Mouse (Mus musculus): Measurements from ENCODE around the gene Ccnq.

Ccnq gene

GRCm38 (mm10) chr11:78750885-78751842, at the start of gene Ccnq:
Ccnq (minus strand) TSS chr11:78751729.
- DNase-seq (ENCODE audit: low spot score in 2 of 2), result peak; percentile 77 to 90

- no peak for DNase-seq (ENCODE audit: low spot score in 2 of 2)
Observed at GRCm38 (mm10) chr11:78801094-78801493, 49.6 kb upstream of the Ccnq start.

DNA sequence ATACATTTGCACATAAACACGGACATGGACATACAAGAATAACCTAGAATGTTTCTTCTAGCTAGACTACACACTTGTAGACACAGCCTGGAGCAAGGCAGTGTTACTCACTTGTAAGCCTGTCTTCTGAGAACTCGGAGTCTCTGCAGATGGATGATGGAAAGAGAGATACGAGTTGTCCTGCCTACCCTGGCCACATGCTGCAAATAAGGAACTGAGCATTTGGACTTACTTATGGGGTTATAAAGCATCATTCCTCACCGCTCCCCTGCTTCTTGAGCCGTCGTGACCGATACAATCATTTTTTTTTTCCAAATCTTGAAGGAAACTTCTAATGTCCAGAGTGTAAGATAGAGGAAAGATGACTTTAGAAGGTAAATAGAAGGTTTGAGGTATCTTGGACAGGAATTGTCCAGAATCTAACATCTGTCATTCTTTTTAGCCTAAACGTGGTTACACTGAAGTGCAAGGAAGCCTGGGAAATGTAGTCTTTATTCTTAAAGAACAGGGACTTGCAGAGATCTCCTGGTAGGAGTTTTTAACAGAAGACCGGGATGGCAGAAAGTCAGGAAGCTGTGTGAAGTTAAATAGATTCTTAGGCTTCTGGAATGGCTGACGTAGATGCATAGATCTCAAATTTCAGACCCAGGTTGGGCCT, 44.7 kb upstream of the Ccnq start:
- DNase-seq (ENCODE audit: low spot score in 2 of 2), result no peak

DNA sequence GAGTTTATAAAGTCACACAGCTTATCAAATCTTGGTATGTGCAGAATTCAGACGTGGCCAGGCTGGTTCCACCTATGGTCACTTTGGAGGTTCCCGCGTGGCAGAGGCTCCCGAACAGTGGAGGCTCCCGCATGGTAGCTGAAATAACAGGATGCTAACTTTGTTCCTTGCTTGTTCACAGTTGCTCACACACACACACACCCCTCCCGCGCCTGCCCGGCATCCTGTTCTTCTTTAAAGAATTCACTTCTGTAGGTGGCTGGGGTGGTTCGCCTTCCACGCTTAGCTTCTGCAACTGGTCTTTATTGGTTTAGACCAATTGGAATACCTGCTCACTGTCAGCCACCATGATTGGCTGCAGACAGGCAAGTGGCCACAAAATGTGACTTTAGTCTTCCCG, 41.6 kb upstream of the Ccnq start:
- no peak for DNase-seq (ENCODE audit: low spot score in 2 of 2)

- no peak for DNase-seq (ENCODE audit: low spot score in 2 of 2)
Observed at GRCm38 (mm10) chr11:78792465-78792864, 40.9 kb upstream of the Ccnq start.

- no peak for DNase-seq (ENCODE audit: low spot score in 2 of 2)
Observed at GRCm38 (mm10) chr11:78792055-78792454, 40.5 kb upstream of the Ccnq start.

GRCm38 (mm10) chr11:78791582-78791981, 40.1 kb upstream of the Ccnq start:
- no peak for DNase-seq (ENCODE audit: low spot score in 2 of 2)

- DNase-seq (ENCODE audit: low spot score in 2 of 2), result no peak
Observed at GRCm38 (mm10) chr11:78789370-78790060, 38.0 kb upstream of the Ccnq start.

- DNase-seq (ENCODE audit: low spot score in 2 of 2), result no peak
Observed at GRCm38 (mm10) chr11:78786013-78786431, 34.5 kb upstream of the Ccnq start.

DNA sequence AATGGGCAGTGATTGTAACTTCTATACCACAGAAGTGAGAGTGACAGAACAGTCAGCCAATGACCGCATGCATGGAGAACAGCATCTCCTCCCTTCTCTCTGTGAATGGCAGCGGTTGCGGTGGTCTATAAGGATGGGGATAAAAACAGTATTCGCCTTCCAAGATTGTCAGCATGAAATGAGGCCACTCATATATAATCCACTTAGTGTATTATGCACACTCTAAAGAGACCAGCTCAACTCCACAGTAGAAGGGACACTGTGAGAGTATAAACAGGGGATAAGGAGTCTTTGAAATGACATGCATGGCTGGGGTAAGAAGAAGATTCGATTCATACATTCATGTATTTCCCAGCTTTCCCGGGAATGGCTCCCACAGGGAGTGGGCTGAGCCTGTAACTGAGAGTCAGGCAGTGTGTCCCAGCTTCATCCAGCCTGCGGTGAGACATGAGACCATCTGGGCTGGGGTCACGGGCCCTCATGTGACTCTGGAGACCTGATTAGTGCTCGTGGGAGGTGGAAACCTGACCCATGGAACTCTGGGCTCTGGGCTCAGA, 31.3 kb upstream of the Ccnq start:
- DNase-seq (ENCODE audit: low spot score in 2 of 2), result no peak

- DNase-seq (ENCODE audit: low spot score in 2 of 2), result no peak
Observed at GRCm38 (mm10) chr11:78782326-78782725, 30.8 kb upstream of the Ccnq start.

DNA sequence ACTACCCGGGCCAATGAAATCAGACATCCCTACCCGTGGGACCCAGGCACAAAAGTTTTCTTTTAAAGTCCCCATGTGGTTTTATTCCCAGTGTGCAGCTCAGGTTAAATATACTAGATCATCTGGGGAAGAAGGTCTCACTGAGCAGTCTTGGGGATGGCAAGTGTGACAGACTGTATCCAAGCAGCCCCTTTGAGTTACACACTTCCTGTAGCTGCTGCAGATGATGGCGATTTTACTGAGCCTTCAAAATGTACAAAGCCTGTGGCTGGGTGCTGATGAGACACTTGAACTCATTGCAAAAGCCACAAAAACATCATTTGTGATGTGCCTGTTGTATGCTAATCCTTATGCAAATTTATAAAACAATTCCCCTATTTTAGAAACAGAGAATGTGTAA, 29.0 kb upstream of the Ccnq start:
- DNase-seq (ENCODE audit: low spot score in 2 of 2), result no peak

DNA sequence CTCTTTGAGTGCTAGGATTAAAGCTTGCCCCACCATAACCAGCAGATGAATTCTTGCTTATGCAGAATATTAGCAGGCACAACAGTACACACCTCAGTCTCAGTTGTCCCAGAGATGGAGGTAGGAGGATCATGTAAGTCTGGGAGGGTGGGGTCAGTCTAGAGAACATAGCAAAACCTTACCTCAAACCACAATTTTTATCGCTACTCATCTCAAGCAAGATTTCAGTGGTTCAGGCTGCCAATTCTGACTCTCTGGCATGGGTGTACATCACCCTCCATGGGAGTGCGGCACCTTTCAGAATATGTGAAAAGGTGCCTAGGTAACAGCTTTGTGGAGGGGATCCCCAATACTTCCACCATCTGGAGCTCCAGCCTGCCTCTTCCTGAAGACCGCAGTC, 28.5 kb upstream of the Ccnq start:
- DNase-seq (ENCODE audit: low spot score in 2 of 2), result no peak

DNA sequence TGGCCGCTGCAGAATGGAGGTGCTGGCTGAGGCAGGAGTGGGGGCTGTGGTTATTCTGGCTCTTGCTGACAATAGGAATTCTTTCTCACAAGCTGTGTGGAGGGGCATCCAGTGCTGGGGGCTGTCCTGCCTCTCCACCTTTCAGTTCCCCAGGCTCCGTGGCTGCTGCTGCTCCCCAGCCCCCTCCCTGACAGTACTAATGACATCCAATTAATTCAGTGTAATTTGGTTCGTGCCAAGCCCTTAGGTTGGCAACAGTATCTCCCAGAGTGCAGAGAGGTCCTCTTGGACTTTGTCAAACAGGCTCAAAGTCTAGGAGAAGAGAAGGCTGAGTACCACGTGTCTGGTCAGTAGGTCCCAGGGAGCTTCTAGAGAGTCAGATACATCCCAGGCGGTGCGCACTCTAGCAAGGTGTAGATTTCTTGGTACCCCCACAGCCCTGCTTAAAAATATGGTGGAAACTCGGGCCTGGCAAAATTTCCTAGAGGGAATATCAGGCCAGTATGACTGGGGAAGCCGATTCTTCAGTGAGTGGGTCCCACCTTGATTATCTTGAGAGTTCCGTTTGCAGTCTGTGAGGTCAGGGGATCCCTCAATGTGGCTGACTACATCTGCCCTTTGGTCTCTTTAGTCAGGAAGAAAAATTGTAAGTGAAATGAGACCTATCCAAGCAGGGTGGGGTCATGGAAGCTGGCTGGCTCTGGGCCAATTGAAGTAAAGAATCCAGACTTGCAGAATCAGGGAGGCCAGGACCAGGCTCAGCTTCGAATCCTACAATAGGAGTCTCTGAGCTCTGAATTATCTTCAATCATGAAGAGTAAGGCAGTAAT, 26.5 kb upstream of the Ccnq start:
- DNase-seq (ENCODE audit: low spot score in 2 of 2), result no peak

DNA sequence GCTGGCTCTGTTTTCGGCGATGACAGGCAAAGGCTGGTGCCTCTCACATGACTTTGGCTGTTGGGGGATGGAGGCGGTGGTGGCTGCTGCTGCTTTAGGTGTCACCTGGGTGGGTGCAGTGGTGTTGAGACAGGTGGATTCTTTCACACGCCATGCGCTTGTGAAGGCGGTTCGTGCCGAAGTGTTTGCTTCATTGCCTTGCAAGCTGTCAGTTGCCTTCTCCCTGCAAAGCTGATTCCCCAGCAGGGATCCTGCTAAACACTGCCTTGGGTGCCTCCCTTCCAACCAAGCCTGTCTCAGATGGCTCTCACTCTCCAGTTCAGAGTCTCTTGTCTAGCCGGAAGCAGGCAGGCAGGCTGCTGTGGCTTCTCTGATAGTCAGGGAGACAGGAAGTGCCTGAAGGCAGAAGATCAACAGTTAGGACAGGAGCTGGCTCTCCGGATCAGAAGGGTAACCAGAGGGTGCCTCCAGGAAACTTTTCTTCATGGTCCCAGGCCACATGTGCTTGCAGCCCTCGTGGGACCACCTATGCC, 20.3 kb upstream of the Ccnq start:
- peak in 1 of 2 experiments; percentile 19 for DNase-seq (ENCODE audit: low spot score in 2 of 2)

GRCm38 (mm10) chr11:78770436-78770835, 18.9 kb upstream of the Ccnq start:
- DNase-seq (ENCODE audit: low spot score in 2 of 2), result no peak

GRCm38 (mm10) chr11:78768778-78769177, 17.2 kb upstream of the Ccnq start:
- DNase-seq (ENCODE audit: low spot score in 2 of 2), result no peak

DNA sequence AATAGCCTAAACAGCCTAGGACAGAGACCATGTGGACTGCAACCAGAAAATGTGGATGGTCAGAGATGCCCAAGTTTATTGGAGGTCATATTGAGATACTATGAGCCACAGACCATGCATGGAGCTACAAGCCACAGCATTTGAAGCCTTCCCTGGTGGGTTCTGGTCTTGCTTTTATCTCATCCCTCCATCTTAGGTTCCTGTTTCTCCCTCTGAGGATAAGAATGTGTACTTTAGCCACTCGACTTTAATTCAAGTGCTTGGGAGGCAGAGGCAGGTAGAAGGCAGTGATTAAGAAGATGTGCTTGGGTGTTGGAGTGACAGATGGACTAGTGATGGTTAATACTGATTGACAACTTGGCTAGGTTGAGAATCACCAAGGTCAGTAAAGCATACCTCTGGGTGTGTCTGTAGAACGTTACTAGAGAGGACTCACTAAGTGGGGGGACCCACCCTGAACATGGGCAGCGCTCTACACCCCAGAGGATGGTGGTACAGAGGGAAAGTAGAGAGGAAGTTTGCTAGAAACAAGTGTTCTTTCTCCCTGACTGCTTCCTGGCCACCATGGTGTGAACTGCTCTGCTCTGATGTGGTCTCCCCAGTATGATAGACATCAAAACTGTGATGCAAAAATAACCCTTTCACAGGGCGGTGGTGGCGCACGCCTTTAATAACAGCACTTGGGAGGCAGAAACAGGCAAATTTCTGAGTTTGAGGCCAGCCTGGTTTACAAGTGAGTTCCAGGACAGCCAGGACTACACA, 14.7 kb upstream of the Ccnq start:
- DNase-seq (ENCODE audit: low spot score in 2 of 2), result no peak

GRCm38 (mm10) chr11:78764820-78765219, 13.3 kb upstream of the Ccnq start:
- DNase-seq (ENCODE audit: low spot score in 2 of 2), result no peak

DNA sequence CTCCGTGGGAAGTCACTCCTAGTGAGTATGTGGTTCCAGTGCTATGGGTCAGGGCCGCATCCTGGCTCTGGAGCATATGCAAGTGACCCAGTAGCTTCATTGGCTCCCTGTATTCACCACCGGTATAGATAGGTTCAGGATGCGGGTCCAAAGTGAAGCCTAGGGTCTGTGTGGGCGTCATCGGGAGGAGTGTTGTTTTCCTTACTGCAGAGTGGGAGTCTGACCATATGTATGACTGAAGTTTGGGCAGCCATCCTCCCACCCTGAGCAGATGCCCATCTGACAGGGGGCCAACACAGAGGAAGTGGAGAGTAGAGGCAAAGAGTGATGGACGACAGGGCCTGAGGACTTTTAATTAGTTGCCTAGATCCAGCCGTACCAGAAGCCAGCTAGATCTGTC, 12.8 kb upstream of the Ccnq start:
- no peak for DNase-seq (ENCODE audit: low spot score in 2 of 2)

All from spleen, postnatal 4 days (tissue).